Mouse (Mus musculus): ENCODE measurements at regions not wholly inside any gene's neighbourhood (a gene's known extent, or its start where the extent isn't known, plus 50 kb on each side); places are given as distances from the start of the nearest gene placed in this dataset.
"Not testable (repeated sequence)": the region's sequence is repeated elsewhere in the genome, so short reads cannot be mapped to it uniquely, and the experiment has no call there.

DNA sequence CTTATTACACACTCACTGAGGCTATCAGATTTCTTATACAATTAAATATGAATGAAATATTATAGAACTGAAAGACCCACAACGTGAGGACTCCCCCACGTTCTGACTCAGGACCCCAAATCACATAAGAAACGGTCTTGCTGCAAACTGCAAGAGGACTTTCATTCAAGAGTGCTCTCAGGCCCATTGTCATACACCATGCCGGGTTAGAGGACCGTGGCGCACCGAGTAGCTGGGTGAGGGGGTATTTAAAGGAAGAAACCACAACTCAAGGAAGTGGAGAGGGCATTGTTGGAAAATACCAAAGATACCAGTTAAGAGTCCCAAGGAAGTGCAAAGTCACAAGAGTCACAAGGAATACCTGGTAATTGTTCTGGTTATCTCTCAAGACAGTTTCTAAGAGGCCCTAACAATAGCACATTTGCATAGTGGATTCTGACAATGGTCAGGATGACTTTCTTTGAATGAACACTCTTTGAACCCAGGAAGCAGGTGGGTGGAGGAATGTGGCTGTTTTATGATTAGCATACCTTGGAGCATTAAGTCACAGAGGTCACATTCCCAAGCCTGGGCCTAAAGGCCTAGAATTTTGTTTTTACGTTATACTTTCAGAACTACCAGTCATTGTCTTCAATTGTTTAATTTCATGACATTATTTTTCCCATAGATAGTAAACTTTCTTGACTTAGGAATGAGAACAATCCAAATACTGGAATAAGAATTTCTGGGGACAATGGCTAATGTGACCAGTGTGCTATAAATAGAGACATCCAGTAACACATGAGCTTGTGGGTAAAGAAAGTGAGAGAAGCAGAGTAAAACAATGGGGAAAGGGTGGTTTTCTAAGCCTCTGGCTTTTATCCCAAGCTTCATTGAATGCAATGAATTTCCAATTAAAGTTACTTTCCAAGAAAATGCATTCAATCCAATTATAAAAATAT lies 339.2 kb upstream of the Nrxn1 start:
- TF ChIP-seq EP300 (IDR thresholded peaks at IDR 0.05; ENCODE audit: insufficient read depth, low read depth, low read length); CTCF (IDR thresholded peaks at IDR 0.05; ENCODE audit: low read depth, low read length): not testable (repeated sequence)
